Mouse (Mus musculus): ENCODE data around the gene Celsr1. TPM values are rescaled to one million over a fixed set of nuclear protein-coding genes. Genes with fewer than 3 reads are reported as not detected.

Celsr1 gene
- polyA plus RNA-seq, 1 experiment from 2014 or later = 2.4 TPM

GRCm38 (mm10) chr15:85969707-85970153, 63.8 kb downstream of the Celsr1 start:
- H3K4me2 ChIP-seq (ENCODE audit: low read depth, low read length) = no peak overlapping the region
- H3K9ac ChIP-seq (replicated peaks; ENCODE audit: low read depth, low read length) = no peak overlapping the region
- H3K9me3 ChIP-seq (ENCODE audit: control insufficient read depth, low read length) = no peaks in the 10 kb centered on the region
- H3K4me3 ChIP-seq (ENCODE audit: low read depth, low read length) = no peak overlapping the region
- no peaks in the 10 kb centered on the region for H3K27me3 ChIP-seq (ENCODE audit: control insufficient read depth, insufficient read depth, low read length)
- no peaks in the 10 kb centered on the region for H3K36me3 ChIP-seq (ENCODE audit: control insufficient read depth, insufficient read depth, low read length)
- 55% methylated on average over 3 of the region's 3 CpGs for WGBS
- ATAC-seq (ENCODE audit: low read depth) = peak; percentile 70; the same call in 1 of the 2 replicates
- no peak overlapping the region for H3K27ac ChIP-seq (ENCODE audit: low read depth, low read length)
- peaks cover 11% of the 10 kb centered on the region for H3K4me1 ChIP-seq (ENCODE audit: control insufficient read depth, insufficient read depth, low read length)

GRCm38 (mm10) chr15:85969291-85969690, 64.3 kb downstream of the Celsr1 start:
- Histone ChIP-seq H3K4me2 (ENCODE audit: low read depth, low read length) (no peak overlapping the region), H3K9me3 (ENCODE audit: control insufficient read depth, low read length) (no peaks in the 10 kb centered on the region), H3K9ac (replicated peaks; ENCODE audit: low read depth, low read length) (no peak overlapping the region), H3K4me3 (ENCODE audit: low read depth, low read length) (no peak overlapping the region), H3K27ac (ENCODE audit: low read depth, low read length) (no peak overlapping the region), H3K36me3 (ENCODE audit: control insufficient read depth, insufficient read depth, low read length) (no peaks in the 10 kb centered on the region), H3K4me1 (ENCODE audit: control insufficient read depth, insufficient read depth, low read length) (peaks cover 7% of the 10 kb centered on the region; the same call in 1 of the 2 replicates), H3K27me3 (ENCODE audit: control insufficient read depth, insufficient read depth, low read length) (no peaks in the 10 kb centered on the region)
- ATAC-seq (ENCODE audit: low read depth) = no peak
- 92% methylated on average over 7 of the region's 7 CpGs for WGBS

DNA sequence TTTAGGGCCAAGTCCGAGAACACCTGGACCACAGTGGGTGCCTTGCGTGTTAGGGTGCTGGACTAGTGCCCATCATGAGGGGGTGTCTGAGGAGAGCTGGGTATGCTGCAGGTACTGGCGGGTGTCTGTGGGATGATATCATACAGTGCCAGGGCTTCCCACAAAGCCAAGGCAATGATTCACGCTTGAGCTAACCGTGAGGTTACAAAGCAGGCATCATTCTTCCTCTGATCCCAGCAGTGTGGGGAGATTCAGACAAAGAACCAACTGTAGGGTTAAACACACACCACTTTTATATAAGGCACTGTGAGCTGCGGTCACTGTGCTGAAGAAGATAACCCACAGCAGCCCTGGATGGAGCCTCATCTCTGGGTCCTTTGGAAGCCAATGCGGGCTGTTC, 67.5 kb downstream of the Celsr1 start:
- no peak overlapping the region for H3K9ac ChIP-seq (replicated peaks; ENCODE audit: low read depth, low read length)
- H3K4me2 ChIP-seq (ENCODE audit: low read depth, low read length) = no peak overlapping the region
- 70% methylated on average over 7 of the region's 7 CpGs for WGBS
- no peak for ATAC-seq (ENCODE audit: low read depth)
- H3K9me3 ChIP-seq (ENCODE audit: control insufficient read depth, low read length) = no peaks in the 10 kb centered on the region
- H3K36me3 ChIP-seq (ENCODE audit: control insufficient read depth, insufficient read depth, low read length) = no peaks in the 10 kb centered on the region
- H3K4me1 ChIP-seq (ENCODE audit: control insufficient read depth, insufficient read depth, low read length) = no peaks in the 10 kb centered on the region
- H3K27me3 ChIP-seq (ENCODE audit: control insufficient read depth, insufficient read depth, low read length) = no peaks in the 10 kb centered on the region
- H3K4me3 ChIP-seq (ENCODE audit: low read depth, low read length) = no peak overlapping the region
- no peak overlapping the region for H3K27ac ChIP-seq (ENCODE audit: low read depth, low read length)

DNA sequence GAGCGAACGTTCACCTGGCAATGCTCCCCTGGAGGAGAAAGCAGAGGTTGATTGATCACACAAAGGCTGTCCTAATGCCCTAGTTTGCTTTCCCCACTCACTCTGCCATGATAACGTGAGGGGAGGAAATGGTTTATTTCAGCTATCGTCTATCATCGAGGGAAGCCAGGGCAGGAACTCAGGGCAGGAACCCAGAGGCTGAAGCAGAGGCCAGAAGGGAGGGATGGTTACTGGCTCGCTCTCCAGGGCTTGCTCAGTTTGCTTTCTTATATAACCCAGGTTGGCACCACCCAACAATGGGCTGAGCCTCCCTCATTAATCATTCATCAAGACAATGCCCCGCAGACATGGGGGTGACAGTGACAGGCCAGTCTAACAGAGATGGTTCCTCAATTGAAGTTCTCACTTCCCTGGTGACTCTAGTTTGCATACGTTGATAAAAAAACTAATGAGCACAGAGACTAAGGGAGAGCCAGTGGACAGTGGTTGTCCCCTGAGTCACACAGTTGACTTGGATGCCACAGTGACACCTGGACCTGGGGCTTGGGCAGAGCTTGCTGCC, 70.2 kb downstream of the Celsr1 start:
- no peaks in the 10 kb centered on the region for H3K36me3 ChIP-seq (ENCODE audit: control insufficient read depth, insufficient read depth, low read length)
- WGBS = 72% methylated on average over 8 of the region's 8 CpGs
- no peak overlapping the region for H3K27ac ChIP-seq (ENCODE audit: low read depth, low read length)
- no peaks in the 10 kb centered on the region for H3K4me1 ChIP-seq (ENCODE audit: control insufficient read depth, insufficient read depth, low read length)
- no peaks in the 10 kb centered on the region for H3K9me3 ChIP-seq (ENCODE audit: control insufficient read depth, low read length)
- H3K27me3 ChIP-seq (ENCODE audit: control insufficient read depth, insufficient read depth, low read length) = no peaks in the 10 kb centered on the region
- H3K9ac ChIP-seq (replicated peaks; ENCODE audit: low read depth, low read length) = no peak overlapping the region
- no peak overlapping the region for H3K4me2 ChIP-seq (ENCODE audit: low read depth, low read length)
- H3K4me3 ChIP-seq (ENCODE audit: low read depth, low read length) = no peak overlapping the region
- ATAC-seq (ENCODE audit: low read depth) = no peak

DNA sequence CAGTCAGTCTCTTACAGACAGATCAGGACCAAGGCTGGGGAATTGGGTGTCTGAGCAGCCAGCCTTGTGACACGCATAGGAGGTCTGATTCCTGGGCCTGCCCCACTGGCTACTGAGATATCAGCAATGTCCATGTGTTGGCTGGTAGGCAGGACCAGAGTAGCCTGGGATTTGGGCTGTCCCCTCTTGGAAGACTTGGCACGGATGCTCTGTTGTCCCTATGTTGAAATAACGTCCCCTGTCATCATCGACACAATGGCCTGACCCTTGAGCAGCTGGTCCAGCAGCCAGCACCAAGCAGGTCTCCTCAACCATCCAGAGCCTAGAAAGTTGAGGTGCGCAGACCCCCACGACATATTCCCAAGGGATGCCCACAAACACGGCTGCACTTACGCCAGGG, 70.9 kb downstream of the Celsr1 start:
- H3K27me3 ChIP-seq (ENCODE audit: control insufficient read depth, insufficient read depth, low read length) = no peaks in the 10 kb centered on the region
- no peaks in the 10 kb centered on the region for H3K9me3 ChIP-seq (ENCODE audit: control insufficient read depth, low read length)
- H3K4me2 ChIP-seq (ENCODE audit: low read depth, low read length) = no peak overlapping the region
- H3K9ac ChIP-seq (replicated peaks; ENCODE audit: low read depth, low read length) = no peak overlapping the region
- H3K4me1 ChIP-seq (ENCODE audit: control insufficient read depth, insufficient read depth, low read length) = no peaks in the 10 kb centered on the region
- H3K27ac ChIP-seq (ENCODE audit: low read depth, low read length) = no peak overlapping the region
- ATAC-seq (ENCODE audit: low read depth) = no peak
- no peak overlapping the region for H3K4me3 ChIP-seq (ENCODE audit: low read depth, low read length)
- H3K36me3 ChIP-seq (ENCODE audit: control insufficient read depth, insufficient read depth, low read length) = no peaks in the 10 kb centered on the region
- WGBS = 92% methylated on average over 8 of the region's 8 CpGs

DNA sequence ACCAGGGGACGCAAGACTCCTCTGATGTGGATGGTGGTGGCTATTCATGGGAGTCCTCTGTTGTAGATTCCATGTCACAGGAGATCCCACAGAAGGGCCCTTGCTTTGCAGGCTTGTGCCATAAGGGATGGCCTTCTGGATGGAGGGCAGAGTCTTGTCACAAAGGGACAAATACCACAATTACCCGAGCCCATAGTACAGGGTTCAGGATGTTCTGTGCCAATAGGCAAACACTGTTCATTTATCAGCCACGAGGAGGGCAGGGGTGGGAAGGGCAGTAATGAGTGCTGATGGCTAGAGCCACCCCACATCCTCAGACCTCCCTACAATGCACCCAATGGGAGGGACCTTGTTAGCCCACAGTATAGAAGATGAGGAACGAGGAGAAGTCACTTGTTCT, 71.9 kb downstream of the Celsr1 start:
- 82% methylated on average over 4 of the region's 4 CpGs for WGBS
- Histone ChIP-seq H3K36me3 (ENCODE audit: control insufficient read depth, insufficient read depth, low read length) (no peaks in the 10 kb centered on the region), H3K4me2 (ENCODE audit: low read depth, low read length) (no peak overlapping the region), H3K9ac (replicated peaks; ENCODE audit: low read depth, low read length) (no peak overlapping the region), H3K4me3 (ENCODE audit: low read depth, low read length) (no peak overlapping the region), H3K27ac (ENCODE audit: low read depth, low read length) (no peak overlapping the region), H3K9me3 (ENCODE audit: control insufficient read depth, low read length) (no peaks in the 10 kb centered on the region), H3K4me1 (ENCODE audit: control insufficient read depth, insufficient read depth, low read length) (no peaks in the 10 kb centered on the region), H3K27me3 (ENCODE audit: control insufficient read depth, insufficient read depth, low read length) (no peaks in the 10 kb centered on the region)
- ATAC-seq (ENCODE audit: low read depth) = no peak

DNA sequence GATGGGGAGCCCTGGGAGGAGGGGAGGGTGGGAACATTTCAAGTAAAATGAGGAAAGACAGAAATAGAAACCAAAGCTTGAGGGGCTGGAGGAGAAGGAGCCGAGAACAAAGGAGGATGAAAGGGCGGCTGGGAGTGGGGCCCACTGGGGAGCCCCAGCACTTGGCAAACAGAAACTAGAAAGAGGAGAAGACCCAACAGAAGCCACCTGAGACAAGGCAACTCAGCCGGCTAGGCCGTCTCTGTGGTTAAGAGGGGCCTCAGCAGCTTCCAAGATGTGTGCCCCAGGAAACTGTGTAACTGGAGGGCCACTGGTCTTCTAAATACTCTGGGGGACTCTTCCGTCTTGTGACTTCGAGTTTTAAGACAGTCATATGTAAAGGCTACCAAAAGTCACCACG, 72.4 kb downstream of the Celsr1 start:
- WGBS = 76% methylated on average over 7 of the region's 7 CpGs
- H3K4me2 ChIP-seq (ENCODE audit: low read depth, low read length) = no peak overlapping the region

DNA sequence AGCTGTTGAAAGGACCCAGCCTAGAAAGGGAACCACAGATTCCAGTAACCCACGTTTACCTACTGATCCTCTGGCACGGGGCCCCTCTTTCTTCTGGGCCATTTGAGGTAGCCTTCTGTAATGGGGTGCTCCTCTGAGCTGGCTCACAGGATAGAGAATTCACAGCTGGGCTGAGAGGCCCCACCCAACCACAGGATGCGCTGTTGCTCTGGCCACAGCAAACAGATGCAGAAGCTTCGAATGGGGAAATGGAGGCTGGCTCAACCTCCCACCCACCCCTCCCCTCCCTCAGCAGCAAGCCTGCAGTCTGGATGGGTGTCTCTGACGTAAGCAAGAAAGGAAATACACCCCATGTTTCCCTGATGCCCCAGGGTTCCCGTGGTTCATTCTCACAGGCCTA, 77.4 kb downstream of the Celsr1 start:
- no peak overlapping the region for H3K27ac ChIP-seq (ENCODE audit: low read depth, low read length)
- 75% methylated on average over 6 of the region's 6 CpGs for WGBS

More for the DNA sequence above, 72.4 kb downstream of the Celsr1 start:
- Histone ChIP-seq H3K27me3 (ENCODE audit: control insufficient read depth, insufficient read depth, low read length) (no peaks in the 10 kb centered on the region), H3K9ac (replicated peaks; ENCODE audit: low read depth, low read length) (no peak overlapping the region), H3K9me3 (ENCODE audit: control insufficient read depth, low read length) (no peaks in the 10 kb centered on the region), H3K27ac (ENCODE audit: low read depth, low read length) (no peak overlapping the region), H3K4me1 (ENCODE audit: control insufficient read depth, insufficient read depth, low read length) (no peaks in the 10 kb centered on the region), H3K36me3 (ENCODE audit: control insufficient read depth, insufficient read depth, low read length) (no peaks in the 10 kb centered on the region), H3K4me3 (ENCODE audit: low read depth, low read length) (no peak overlapping the region)
- ATAC-seq (ENCODE audit: low read depth) = no peak

GRCm38 (mm10) chr15:85953458-85953857, 80.1 kb downstream of the Celsr1 start:
- WGBS = 89% methylated on average over 6 of the region's 6 CpGs
- Histone ChIP-seq H3K4me2 (ENCODE audit: low read depth, low read length) (no peak overlapping the region), H3K27me3 (ENCODE audit: control insufficient read depth, insufficient read depth, low read length) (no peaks in the 10 kb centered on the region), H3K27ac (ENCODE audit: low read depth, low read length) (no peak overlapping the region), H3K36me3 (ENCODE audit: control insufficient read depth, insufficient read depth, low read length) (no peaks in the 10 kb centered on the region), H3K4me1 (ENCODE audit: control insufficient read depth, insufficient read depth, low read length) (peaks cover 4% of the 10 kb centered on the region; the same call in 1 of the 2 replicates), H3K9me3 (ENCODE audit: control insufficient read depth, low read length) (no peaks in the 10 kb centered on the region), H3K4me3 (ENCODE audit: low read depth, low read length) (no peak overlapping the region), H3K9ac (replicated peaks; ENCODE audit: low read depth, low read length) (no peak overlapping the region)
- no peak for ATAC-seq (ENCODE audit: low read depth)

More for the DNA sequence above, 77.4 kb downstream of the Celsr1 start:
- H3K9ac ChIP-seq (replicated peaks; ENCODE audit: low read depth, low read length) = no peak overlapping the region
- H3K4me3 ChIP-seq (ENCODE audit: low read depth, low read length) = no peak overlapping the region
- no peaks in the 10 kb centered on the region for H3K27me3 ChIP-seq (ENCODE audit: control insufficient read depth, insufficient read depth, low read length)
- ATAC-seq (ENCODE audit: low read depth) = no peak
- no peaks in the 10 kb centered on the region for H3K9me3 ChIP-seq (ENCODE audit: control insufficient read depth, low read length)
- H3K4me1 ChIP-seq (ENCODE audit: control insufficient read depth, insufficient read depth, low read length) = no peaks in the 10 kb centered on the region
- no peak overlapping the region for H3K4me2 ChIP-seq (ENCODE audit: low read depth, low read length)
- no peaks in the 10 kb centered on the region for H3K36me3 ChIP-seq (ENCODE audit: control insufficient read depth, insufficient read depth, low read length)

All from neural tube, embryonic 14.5 days (tissue).